Mouse (Mus musculus) adrenal gland, postnatal 36 days (tissue): ENCODE results near the gene Gm20937. TPM values are rescaled to one million over a fixed set of nuclear protein-coding genes. Genes with fewer than 3 reads are reported as not detected.
"Not testable (repeated sequence)": the region's sequence is repeated elsewhere in the genome, so short reads cannot be mapped to it uniquely, and the experiment has no call there.

Source experiments
- DNase-seq, 2 experiments: peaks; one replicate each; pipeline ENCODE4 v3.0.0; 2021; ENCODE audit warnings: mixed read lengths in 1 of 2
- long read RNA-seq, 2 experiments: library from polyadenylated mRNA; stranded (forward); transcript quantifications; one replicate each; pipeline ENCODE4 v2.0.0; 2021; ENCODE audit warnings: borderline sequencing depth in 2 of 2
- total RNA-seq, 2 experiments: library from RNA; stranded (reverse); gene quantifications; 2 replicates each; pipeline ENCODE4 v1.2.3; 2021

Gm20937 gene
- total RNA-seq: not detected
- long read RNA-seq, experiment 1: 0 reads
- long read RNA-seq, experiment 2: 0 reads

DNA sequence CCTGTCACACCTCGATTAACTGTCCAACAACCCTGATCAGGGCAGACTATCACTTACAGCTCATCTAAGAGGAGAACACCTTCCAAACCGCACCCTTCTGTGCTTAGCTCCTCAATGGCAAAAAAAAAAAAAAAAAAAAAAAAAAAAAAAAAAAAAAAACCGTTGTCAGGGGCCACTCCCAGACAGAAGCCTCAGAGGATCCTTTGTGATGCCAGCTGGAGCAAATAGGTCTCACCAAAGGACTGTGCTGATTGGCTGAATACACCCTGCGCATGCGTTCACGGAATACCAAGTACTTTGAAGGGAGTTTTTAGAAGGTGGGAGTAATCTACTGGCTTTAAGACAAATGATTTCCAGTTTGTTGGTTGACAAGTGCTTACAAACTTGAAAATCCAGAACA, at the start of gene Gm20937:
Gene Gm20937, minus strand, starts transcription at position 101 of the 400 bp plus-strand sequence.
- not testable (repeated sequence) for DNase-seq

Other genes starting within 250 kb of the Gm20937 start
- gene Gm20816, start 243.1 kb upstream of the Gm20937 start, total RNA-seq: not detected